Mouse (Mus musculus) lung, embryonic 16.5 days (tissue): ENCODE results near the gene Olfr1093. TPM values are rescaled to one million over a fixed set of nuclear protein-coding genes. Genes with fewer than 3 reads are reported as not detected.

Experiments
- ATAC-seq: fragments of 200-750 bp; cut with Nextera tagmentation; 2 replicates; pipeline ENCODE4 v1.8.0; 2017; ENCODE audit warnings: low read depth, mild to moderate bottlenecking, moderate library complexity
- H3K27ac ChIP-seq: fragments of 300-500 bp; sonication (generic); 2 replicates; pipeline ENCODE4 v1.5.1; 2014; ENCODE audit warnings: mild to moderate bottlenecking, control low read depth, low read length
- H3K27me3 ChIP-seq: fragments of 300-500 bp; sonication (generic); 2 replicates; pipeline ENCODE4 v1.6.1; 2014; ENCODE audit warnings: low read depth, low read length, mixed read lengths; ENCODE audit not compliant: control insufficient read depth, insufficient read depth
- H3K36me3 ChIP-seq: fragments of 300-500 bp; sonication (generic); 2 replicates; pipeline ENCODE4 v1.6.1; 2014; ENCODE audit warnings: low read length; ENCODE audit not compliant: control insufficient read depth, insufficient read depth
- H3K4me1 ChIP-seq: fragments of 300-500 bp; sonication (generic); replicated peaks from 2 replicates; pipeline ENCODE4 v1.6.1; 2014; ENCODE audit warnings: low read length, mixed read lengths; ENCODE audit not compliant: control insufficient read depth, insufficient read depth
- H3K4me2 ChIP-seq: fragments of 300-500 bp; sonication (generic); 2 replicates; pipeline ENCODE4 v1.6.1; 2014; ENCODE audit warnings: low read depth, low read length, control low read depth
- H3K4me3 ChIP-seq: fragments of 300-500 bp; sonication (generic); 2 replicates; pipeline ENCODE4 v1.5.1; 2014; ENCODE audit warnings: mild to moderate bottlenecking, low read length, control low read depth
- H3K9ac ChIP-seq: fragments of 300-500 bp; sonication (generic); 2 replicates; pipeline ENCODE4 v1.6.1; 2014; ENCODE audit warnings: low read length, control low read depth
- H3K9me3 ChIP-seq: fragments of 300-500 bp; sonication (generic); 2 replicates; pipeline ENCODE4 v1.6.1; 2016; ENCODE audit warnings: low read length; ENCODE audit not compliant: control insufficient read depth
- WGBS: fragments of 180-500 bp; shearing (Covaris S2); extraction: QIAGEN DNeasy Blood & Tissue Kit; methylation state at CpG from one replicate; pipeline ENCODE4 v1.1.7; 2014; 5-methylcytosine and 5-hydroxymethylcytosine counted together
- polyA plus RNA-seq: library from polyadenylated mRNA; unstranded; fragments of >200 nt; fragmentation: Nextera tagmentation; extraction: Ambion mirVana; gene quantifications from 2 replicates; pipeline ENCODE4 v1.2.1, GENCODE M21; 2015

Gene Olfr1093
- not detected in 2 replicates for polyA plus RNA-seq

- no peaks in the 10 kb centered on the region for H3K4me1 ChIP-seq
- no peak for ATAC-seq
- H3K4me3 ChIP-seq: no peak within 1 kb of the TSS
- no peak within 1 kb of the TSS for H3K4me2 ChIP-seq
- H3K9me3 ChIP-seq: no peaks in the 10 kb centered on the region
- no peak within 1 kb of the TSS for H3K27ac ChIP-seq
- H3K36me3 ChIP-seq: no peaks in the 10 kb centered on the region
- no peaks in the 10 kb centered on the region for H3K27me3 ChIP-seq
- WGBS: 70% methylated on average over 2 of the region's 2 CpGs
- H3K9ac ChIP-seq: no peak within 1 kb of the TSS
Measured at GRCm38 (mm10) chr2:86782179-86782578, at the start of gene Olfr1093. TSS of gene Olfr1093 (plus strand) at chr2:86782479.

GRCm38 (mm10) chr2:86733601-86734000 is 48.7 kb upstream of the Olfr1093 start, which contains the start of gene Olfr1089:
TSS of gene Olfr1089 (minus strand) at chr2:86733701.
- no peaks in the 10 kb centered on the region for H3K9me3 ChIP-seq
- H3K4me2 ChIP-seq: no peak within 1 kb of the TSS
- H3K27me3 ChIP-seq: no peaks in the 10 kb centered on the region
- no peaks in the 10 kb centered on the region for H3K4me1 ChIP-seq
- H3K36me3 ChIP-seq: no peaks in the 10 kb centered on the region
- ATAC-seq: no peak
- no peak within 1 kb of the TSS for H3K4me3 ChIP-seq
- no peak within 1 kb of the TSS for H3K27ac ChIP-seq
- no peak within 1 kb of the TSS for H3K9ac ChIP-seq

GRCm38 (mm10) chr2:86758893-86759292 is 23.4 kb upstream of the Olfr1093 start, which contains the start of gene Olfr1090:
TSS of gene Olfr1090 (minus strand) at chr2:86758993.
- no peaks in the 10 kb centered on the region for H3K36me3 ChIP-seq
- no peaks in the 10 kb centered on the region for H3K27me3 ChIP-seq
- no peaks in the 10 kb centered on the region for H3K4me1 ChIP-seq
- ATAC-seq: no peak
- H3K4me2 ChIP-seq: no peak within 1 kb of the TSS
- H3K27ac ChIP-seq: no peak within 1 kb of the TSS
- H3K9me3 ChIP-seq: no peaks in the 10 kb centered on the region
- WGBS: 81% methylated on average over 1 of the region's 1 CpGs
- H3K4me3 ChIP-seq: no peak within 1 kb of the TSS
- H3K9ac ChIP-seq: no peak within 1 kb of the TSS

GRCm38 (mm10) chr2:86761050-86761449 is 21.2 kb upstream of the Olfr1093 start:
- Histone ChIP-seq H3K4me3 (no peak overlapping the region), H3K27me3 (no peaks in the 10 kb centered on the region), H3K36me3 (no peaks in the 10 kb centered on the region), H3K9ac (no peak overlapping the region), H3K27ac (no peak overlapping the region), H3K9me3 (no peaks in the 10 kb centered on the region), H3K4me1 (no peaks in the 10 kb centered on the region), H3K4me2 (no peak overlapping the region)
- no peak for ATAC-seq
- WGBS: 92% methylated on average over 6 of the region's 6 CpGs

- ATAC-seq: no peak
- Histone ChIP-seq H3K4me1 (no peaks in the 10 kb centered on the region), H3K9me3 (no peaks in the 10 kb centered on the region), H3K27me3 (no peaks in the 10 kb centered on the region), H3K27ac (no peak within 1 kb of the TSS), H3K4me3 (no peak within 1 kb of the TSS), H3K9ac (no peak within 1 kb of the TSS), H3K36me3 (no peaks in the 10 kb centered on the region), H3K4me2 (no peak within 1 kb of the TSS)
Measured at GRCm38 (mm10) chr2:86809918-86810317, 27.6 kb downstream of the Olfr1093 start, which contains the start of gene Olfr141. TSS of gene Olfr141 (minus strand) at chr2:86810018.

- Histone ChIP-seq H3K27ac (no peak within 1 kb of the TSS), H3K9me3 (no peaks in the 10 kb centered on the region), H3K9ac (no peak within 1 kb of the TSS), H3K4me2 (no peak within 1 kb of the TSS), H3K4me3 (no peak within 1 kb of the TSS), H3K4me1 (no peaks in the 10 kb centered on the region), H3K27me3 (no peaks in the 10 kb centered on the region), H3K36me3 (no peaks in the 10 kb centered on the region)
- ATAC-seq: no peak
Measured at GRCm38 (mm10) chr2:86824363-86824762, 42.1 kb downstream of the Olfr1093 start, which contains the start of gene Olfr1094. TSS of gene Olfr1094 (plus strand) at chr2:86824663.

Other genes with a start within 250 kb of the Olfr1093 start
- gene Olfr1079, start 240.0 kb upstream of the Olfr1093 start, polyA plus RNA-seq: not detected in 2 replicates
- not detected in 2 replicates for gene Olfr1080, start 224.2 kb upstream of the Olfr1093 start, polyA plus RNA-seq
- not detected in 2 replicates for gene Olfr1082, start 183.5 kb upstream of the Olfr1093 start, polyA plus RNA-seq
- gene Olfr1084, start 142.8 kb upstream of the Olfr1093 start, polyA plus RNA-seq: not detected in 2 replicates
- gene Olfr1085, start 120.5 kb upstream of the Olfr1093 start, polyA plus RNA-seq: not detected in 2 replicates
- gene Olfr1086, start 102.4 kb upstream of the Olfr1093 start, polyA plus RNA-seq: not detected in 2 replicates
- not detected in 2 replicates for gene Olfr1087, start 84.1 kb upstream of the Olfr1093 start, polyA plus RNA-seq
- not detected in 2 replicates for gene Olfr1089, start 48.8 kb upstream of the Olfr1093 start, polyA plus RNA-seq
- gene Olfr1090, start 23.5 kb upstream of the Olfr1093 start, polyA plus RNA-seq: not detected in 2 replicates
- gene Olfr141, start 27.5 kb downstream of the Olfr1093 start, polyA plus RNA-seq: not detected in 2 replicates
- not detected in 2 replicates for gene Olfr1094, start 42.2 kb downstream of the Olfr1093 start, polyA plus RNA-seq
- gene Olfr1095, start 69.2 kb downstream of the Olfr1093 start, polyA plus RNA-seq: not detected in 2 replicates
- gene Gm13723, start 92.3 kb downstream of the Olfr1093 start, polyA plus RNA-seq: not detected in 2 replicates
- gene Olfr1097, start 109.7 kb downstream of the Olfr1093 start, polyA plus RNA-seq: not detected in 2 replicates
- gene Olfr1098, start 142.1 kb downstream of the Olfr1093 start, polyA plus RNA-seq: not detected in 2 replicates
- not detected in 2 replicates for gene Olfr1099, start 178.2 kb downstream of the Olfr1093 start, polyA plus RNA-seq
- not detected in 2 replicates for gene Olfr1100, start 197.5 kb downstream of the Olfr1093 start, polyA plus RNA-seq
- gene Olfr1101, start 208.7 kb downstream of the Olfr1093 start, polyA plus RNA-seq: not detected in 2 replicates
- gene Olfr1102, start 215.9 kb downstream of the Olfr1093 start, polyA plus RNA-seq: not detected in 2 replicates
- gene Olfr1104, start 244.6 kb downstream of the Olfr1093 start, polyA plus RNA-seq: not detected in 2 replicates